9 mouse cellular contexts compared by ENCODE assay signal in genomic region chr6:90486176-90486921, GRCm38 (mm10). TPM values are rescaled to one million over a fixed set of nuclear protein-coding genes. Genes with fewer than 3 reads are reported as not detected.
DNase-seq lines count a peak whose midpoint lies in the region; ATAC-seq and TF ChIP-seq lines count a peak whose summit lies in the region.
"Had no signal": no experiment of that assay in that cellular context is flagged by ENCODE, and none has a peak within 500 bp of the region (broad histone marks: within the 10 kb centered on the region; RNA-seq: fewer than 3 reads in every experiment).

Gene Aldh1l1 (plus strand): TSS chr6:90486427.

- ATAC-seq in neural tube, embryonic 13.5 days (ENCODE audit: low read depth), result no peak
- no peak for ATAC-seq in intestine, postnatal 0 days

- 86% methylated on average over 12 of the region's 12 CpGs for WGBS in neural tube, embryonic 13.5 days
- WGBS in intestine, postnatal 0 days, result 72% methylated on average over 12 of the region's 12 CpGs
- WGBS in small intestine, adult 2 months, result 64% methylated on average over 12 of the region's 12 CpGs

- no peaks in the 10 kb centered on the region for H3K4me1 ChIP-seq in neural tube, embryonic 13.5 days (replicated peaks)
- no peaks in the 10 kb centered on the region for H3K4me1 ChIP-seq in intestine, postnatal 0 days (replicated peaks; ENCODE audit: control insufficient read depth, insufficient read depth, low read length)
- no peaks in the 10 kb centered on the region for H3K4me1 ChIP-seq in small intestine, adult 2 months (ENCODE audit: control insufficient read depth, insufficient read depth, insufficient read length, low read length)
- H3K4me1 ChIP-seq: heart, embryonic 13.5 days had no signal

- H3K27me3 ChIP-seq in neural tube, embryonic 13.5 days, result no peaks in the 10 kb centered on the region
- H3K27me3 ChIP-seq in intestine, postnatal 0 days (replicated peaks; ENCODE audit: control insufficient read depth, insufficient read depth, low read length), result no peaks in the 10 kb centered on the region
- H3K27me3 ChIP-seq in small intestine, adult 2 months (ENCODE audit: control insufficient read depth, insufficient read depth, low read length), result no peaks in the 10 kb centered on the region
- H3K27me3 ChIP-seq: heart, embryonic 13.5 days had no signal

- no peak within 1 kb of the TSS for H3K4me3 ChIP-seq in neural tube, embryonic 13.5 days
- H3K4me3 ChIP-seq in intestine, postnatal 0 days (ENCODE audit: low read depth, low read length), result no peak within 1 kb of the TSS
- no peak within 1 kb of the TSS for H3K4me3 ChIP-seq in small intestine, adult 2 months (ENCODE audit: low read depth, low read length)
- H3K4me3 ChIP-seq: heart, embryonic 13.5 days had no signal

- H3K27ac ChIP-seq in neural tube, embryonic 13.5 days (replicated peaks), result no peak within 1 kb of the TSS
- H3K27ac ChIP-seq in intestine, postnatal 0 days (ENCODE audit: low read depth, low read length), result no peak within 1 kb of the TSS
- no peak within 1 kb of the TSS for H3K27ac ChIP-seq in small intestine, adult 2 months (ENCODE audit: insufficient read depth, low read depth, low read length)
- H3K27ac ChIP-seq: heart, embryonic 13.5 days had no signal

- TF ChIP-seq POLR2A in small intestine, adult 2 months (IDR thresholded peaks at IDR 0.05; ENCODE audit: low read depth, low read length), result no peak

- H3K36me3 ChIP-seq in neural tube, embryonic 13.5 days, result no peaks in the 10 kb centered on the region
- no peaks in the 10 kb centered on the region for H3K36me3 ChIP-seq in intestine, postnatal 0 days (ENCODE audit: control insufficient read depth, insufficient read depth)
- H3K36me3 ChIP-seq in small intestine, adult 2 months (ENCODE audit: control insufficient read depth, insufficient read depth, low read length), result no peaks in the 10 kb centered on the region
- H3K36me3 ChIP-seq: heart, embryonic 13.5 days had no signal

- H3K4me2 ChIP-seq in neural tube, embryonic 13.5 days, result no peak within 1 kb of the TSS
- H3K4me2 ChIP-seq in intestine, postnatal 0 days (replicated peaks; ENCODE audit: low read depth), result no peak within 1 kb of the TSS
- H3K4me2 ChIP-seq: heart, embryonic 13.5 days had no signal

- no peak for DNase-seq in frontal cortex, adult 2 months (ENCODE audit: extremely low spot score in 1 of 2, low spot score in 1 of 2)
- no peak for DNase-seq in frontal cortex, postnatal 25 days (ENCODE audit: low spot score in 2 of 2)
- no peak for DNase-seq in neural tube, embryonic 10.5 days (ENCODE audit: extremely low spot score, low spot score)
- DNase-seq in cerebellum, adult 8-10 months, result no peak
- no peak for DNase-seq in heart, adult 11 months

- H3K9me3 ChIP-seq in neural tube, embryonic 13.5 days, result no peaks in the 10 kb centered on the region
- H3K9me3 ChIP-seq in intestine, postnatal 0 days (ENCODE audit: control insufficient read depth), result no peaks in the 10 kb centered on the region
- H3K9me3 ChIP-seq: heart, embryonic 13.5 days had no signal

- no peak within 1 kb of the TSS for H3K9ac ChIP-seq in neural tube, embryonic 13.5 days
- no peak within 1 kb of the TSS for H3K9ac ChIP-seq in intestine, postnatal 0 days (ENCODE audit: low read depth, low read length)
- H3K9ac ChIP-seq: heart, embryonic 13.5 days had no signal

- TF ChIP-seq CTCF in intestine, postnatal 0 days (IDR thresholded peaks at IDR 0.05; ENCODE audit: low read depth), result no peak
- TF ChIP-seq CTCF in small intestine, adult 2 months (IDR thresholded peaks at IDR 0.05; ENCODE audit: extremely low read depth, insufficient read length, insufficient replicate concordance, low read depth, low read length), result no peak

RNA-seq across cellular contexts. Expression of gene Aldh1l1, which starts in this region (rescaled TPM):
- polyA plus RNA-seq in frontal cortex, adult 2 months (2012; rRNA removed), result 51.6 and 55.0 TPM in 2 replicates
- 38.3 and 38.6 TPM in 2 replicates for polyA plus RNA-seq in neural tube, embryonic 13.5 days (2015; fragmentation: Nextera tagmentation; extraction: Ambion mirVana)
- polyA plus RNA-seq in intestine, postnatal 0 days (2015; fragmentation: Nextera tagmentation; extraction: Ambion mirVana), result 12.1 and 15.6 TPM in 2 replicates
- 20.5 and 53.6 TPM in 2 replicates for polyA plus RNA-seq in small intestine, adult 2 months (2012; rRNA removed)
